Mouse (Mus musculus) embryonic facial prominence, embryonic 10.5 days (tissue): ENCODE data around the gene Rhbdf2. TPM values are rescaled to one million over a fixed set of nuclear protein-coding genes. Genes with fewer than 3 reads are reported as not detected.

Experiments used
- DNase-seq: peaks from one replicate; pipeline ENCODE4 v3.0.0-alpha.2; 2017; ENCODE audit warnings: low spot score
- H3K27ac ChIP-seq: fragments of 300-500 bp; sonication (generic); replicated peaks from 2 replicates; pipeline ENCODE4 v1.5.1; 2016; ENCODE audit warnings: mild to moderate bottlenecking
- H3K27me3 ChIP-seq: fragments of 300-500 bp; sonication (generic); replicated peaks from 2 replicates; pipeline ENCODE4 v1.6.1; 2016; ENCODE audit warnings: low read depth, mild to moderate bottlenecking; ENCODE audit not compliant: poor library complexity, severe bottlenecking
- H3K36me3 ChIP-seq: fragments of 300-500 bp; sonication (generic); replicated peaks from 2 replicates; pipeline ENCODE4 v1.6.1; 2016; ENCODE audit warnings: mild to moderate bottlenecking, moderate library complexity
- H3K4me1 ChIP-seq: fragments of 300-500 bp; sonication (generic); 2 replicates; pipeline ENCODE4 v1.6.1; 2016
- H3K4me3 ChIP-seq: fragments of 300-500 bp; sonication (generic); 2 replicates; pipeline ENCODE4 v1.5.1; 2016; ENCODE audit warnings: mild to moderate bottlenecking, moderate library complexity
- H3K9me3 ChIP-seq: fragments of 300-500 bp; sonication (generic); 2 replicates; pipeline ENCODE4 v1.6.1; 2016; ENCODE audit warnings: mild to moderate bottlenecking
- WGBS: fragments of 180-500 bp; shearing (Covaris S2); methylation state at CpG from one replicate; pipeline ENCODE4 v1.1.7; 2016; 5-methylcytosine and 5-hydroxymethylcytosine counted together
- polyA plus RNA-seq: library from polyadenylated mRNA; unstranded; fragments of >200 nt; fragmentation: Nextera tagmentation; extraction: Ambion mirVana; gene quantifications from 2 replicates; pipeline ENCODE4 v1.2.1, GENCODE M21; 2016

Rhbdf2 gene
- polyA plus RNA-seq, 1 experiment from 2014 or later: 5.5 TPM

GRCm38 (mm10) chr11:116602043-116602442 is 24.8 kb downstream of the Rhbdf2 start:
- Histone ChIP-seq H3K4me3 (no peak overlapping the region), H3K27ac (no peak overlapping the region), H3K9me3 (no peaks in the 10 kb centered on the region), H3K4me1 (peaks cover 7% of the 10 kb centered on the region), H3K36me3 (peaks cover 41% of the 10 kb centered on the region), H3K27me3 (no peaks in the 10 kb centered on the region)
- WGBS: 87% methylated on average over 8 of the region's 8 CpGs
- DNase-seq: no peak

GRCm38 (mm10) chr11:116601166-116601565 is 25.7 kb downstream of the Rhbdf2 start:
- Histone ChIP-seq H3K27me3 (peaks cover 1% of the 10 kb centered on the region; the same call in 1 of the 2 replicates), H3K4me3 (no peak overlapping the region), H3K36me3 (peaks cover 44% of the 10 kb centered on the region), H3K4me1 (peaks cover 4% of the 10 kb centered on the region), H3K9me3 (no peaks in the 10 kb centered on the region), H3K27ac (no peak overlapping the region)
- 92% methylated on average over 8 of the region's 8 CpGs for WGBS
- DNase-seq: no peak

GRCm38 (mm10) chr11:116599230-116599629 is 27.6 kb downstream of the Rhbdf2 start:
- Histone ChIP-seq H3K9me3 (no peaks in the 10 kb centered on the region), H3K27me3 (peaks cover 5% of the 10 kb centered on the region; the same call in 1 of the 2 replicates), H3K27ac (no peak overlapping the region), H3K4me3 (no peak overlapping the region), H3K4me1 (peaks cover 10% of the 10 kb centered on the region), H3K36me3 (peaks cover 37% of the 10 kb centered on the region)
- 91% methylated on average over 15 of the region's 15 CpGs for WGBS
- DNase-seq: no peak

- WGBS: 92% methylated on average over 8 of the region's 8 CpGs
- no peak for DNase-seq
- no peaks in the 10 kb centered on the region for H3K9me3 ChIP-seq
- H3K27ac ChIP-seq: no peak overlapping the region
- peaks cover 5% of the 10 kb centered on the region; the same call in 1 of the 2 replicates for H3K27me3 ChIP-seq
- peaks cover 29% of the 10 kb centered on the region for H3K36me3 ChIP-seq
- no peak overlapping the region for H3K4me3 ChIP-seq
- peaks cover 10% of the 10 kb centered on the region for H3K4me1 ChIP-seq
Observed at GRCm38 (mm10) chr11:116598193-116598592, 28.6 kb downstream of the Rhbdf2 start.

GRCm38 (mm10) chr11:116596766-116597165 is 30.1 kb downstream of the Rhbdf2 start:
- Histone ChIP-seq H3K27me3 (peaks cover 5% of the 10 kb centered on the region; the same call in 1 of the 2 replicates), H3K4me3 (no peak overlapping the region), H3K36me3 (peaks cover 27% of the 10 kb centered on the region), H3K9me3 (no peaks in the 10 kb centered on the region), H3K27ac (no peak overlapping the region), H3K4me1 (peaks cover 21% of the 10 kb centered on the region)
- DNase-seq: no peak
- WGBS: 86% methylated on average over 19 of the region's 19 CpGs

- Histone ChIP-seq H3K4me1 (peaks cover 32% of the 10 kb centered on the region), H3K4me3 (0 out of 2 replicates have a peak overlapping the region, but pooled peaks have one; percentile 16), H3K27me3 (peaks cover 12% of the 10 kb centered on the region), H3K36me3 (peaks cover 9% of the 10 kb centered on the region), H3K9me3 (no peaks in the 10 kb centered on the region), H3K27ac (peak overlapping the region; percentile 72; the same call in 1 of the 2 replicates)
- DNase-seq: no peak
- 68% methylated on average over 4 of the region's 4 CpGs for WGBS
Observed at GRCm38 (mm10) chr11:116593345-116593744, 33.5 kb downstream of the Rhbdf2 start.

- H3K27ac ChIP-seq: peak overlapping the region; percentile 72
- peaks cover 21% of the 10 kb centered on the region for H3K27me3 ChIP-seq
- no peaks in the 10 kb centered on the region for H3K9me3 ChIP-seq
- peaks cover 7% of the 10 kb centered on the region; the same call in 1 of the 2 replicates for H3K36me3 ChIP-seq
- peaks cover 29% of the 10 kb centered on the region for H3K4me1 ChIP-seq
- no peak overlapping the region; the same call in 1 of the 2 replicates for H3K4me3 ChIP-seq
- DNase-seq: peak; percentile 93
Observed at GRCm38 (mm10) chr11:116592428-116592827, 34.4 kb downstream of the Rhbdf2 start.

GRCm38 (mm10) chr11:116591621-116592020 is 35.2 kb downstream of the Rhbdf2 start:
- Histone ChIP-seq H3K4me3 (no peak overlapping the region), H3K27ac (no peak overlapping the region), H3K36me3 (no peaks in the 10 kb centered on the region), H3K27me3 (peaks cover 28% of the 10 kb centered on the region), H3K4me1 (peaks cover 35% of the 10 kb centered on the region), H3K9me3 (no peaks in the 10 kb centered on the region)
- WGBS: 85% methylated on average over 4 of the region's 4 CpGs
- DNase-seq: no peak

GRCm38 (mm10) chr11:116589574-116589973 is 37.2 kb downstream of the Rhbdf2 start:
- no peak for DNase-seq
- Histone ChIP-seq H3K27me3 (peaks cover 24% of the 10 kb centered on the region), H3K36me3 (no peaks in the 10 kb centered on the region), H3K4me1 (peaks cover 36% of the 10 kb centered on the region), H3K9me3 (no peaks in the 10 kb centered on the region), H3K4me3 (no peak overlapping the region), H3K27ac (no peak overlapping the region)
- 68% methylated on average over 8 of the region's 8 CpGs for WGBS

- WGBS: 34% methylated on average over 14 of the region's 14 CpGs
- Histone ChIP-seq H3K9me3 (no peaks in the 10 kb centered on the region), H3K27me3 (peaks cover 24% of the 10 kb centered on the region), H3K27ac (no peak overlapping the region), H3K4me1 (peaks cover 36% of the 10 kb centered on the region), H3K36me3 (no peaks in the 10 kb centered on the region), H3K4me3 (0 out of 2 replicates have a peak overlapping the region, but pooled peaks have one; percentile 13)
- no peak for DNase-seq
Observed at GRCm38 (mm10) chr11:116589020-116589531, 37.7 kb downstream of the Rhbdf2 start.

- H3K36me3 ChIP-seq: no peaks in the 10 kb centered on the region
- H3K9me3 ChIP-seq: no peaks in the 10 kb centered on the region
- H3K27me3 ChIP-seq: peaks cover 24% of the 10 kb centered on the region
- H3K4me1 ChIP-seq: peaks cover 28% of the 10 kb centered on the region
- WGBS: 20% methylated on average over 23 of the region's 23 CpGs
- peak overlapping the region; percentile 41 for H3K4me3 ChIP-seq
- no peak overlapping the region for H3K27ac ChIP-seq
- peak; percentile 79 for DNase-seq
Observed at GRCm38 (mm10) chr11:116586801-116587631, 39.8 kb downstream of the Rhbdf2 start.

GRCm38 (mm10) chr11:116586310-116586709 is 40.5 kb downstream of the Rhbdf2 start, which contains the start of gene Aanat:
TSS of gene Aanat (plus strand) at chr11:116586432.
- Histone ChIP-seq H3K4me3 (peak within 1 kb of the TSS; percentile 41), H3K27me3 (peaks cover 24% of the 10 kb centered on the region), H3K27ac (no peak within 1 kb of the TSS), H3K9me3 (no peaks in the 10 kb centered on the region), H3K36me3 (no peaks in the 10 kb centered on the region), H3K4me1 (peaks cover 28% of the 10 kb centered on the region)
- 71% methylated on average over 5 of the region's 5 CpGs for WGBS
- no peak for DNase-seq

GRCm38 (mm10) chr11:116585682-116586081 is 41.1 kb downstream of the Rhbdf2 start:
- H3K27ac ChIP-seq: no peak overlapping the region
- H3K27me3 ChIP-seq: peaks cover 24% of the 10 kb centered on the region
- peaks cover 32% of the 10 kb centered on the region for H3K4me1 ChIP-seq
- no peaks in the 10 kb centered on the region for H3K9me3 ChIP-seq
- WGBS: 76% methylated on average over 6 of the region's 6 CpGs
- H3K36me3 ChIP-seq: no peaks in the 10 kb centered on the region
- no peak overlapping the region for H3K4me3 ChIP-seq
- no peak for DNase-seq
